Mouse (Mus musculus) forebrain, postnatal 0 days (tissue): ENCODE results near the gene Calm1. TPM values are rescaled to one million over a fixed set of nuclear protein-coding genes. Genes with fewer than 3 reads are reported as not detected.
A peak's percentile ranks its signal among the peaks of the same experiment; 100 is the strongest.

ENCODE experiments used
- ATAC-seq: fragments of 200-750 bp; cut with Nextera tagmentation; 2 replicates; pipeline ENCODE4 v1.8.0; 2017; ENCODE audit warnings: mild to moderate bottlenecking, moderate library complexity
- DNase-seq: peaks from one replicate; pipeline ENCODE4 v3.0.0-alpha.2; 2015
- H3K27ac ChIP-seq: fragments of 300-500 bp; sonication (generic); 2 replicates; pipeline ENCODE4 v1.5.1; 2014; ENCODE audit warnings: low read depth, mild to moderate bottlenecking, antibody characterized with exemption, low read length, moderate library complexity, mixed read lengths
- H3K27me3 ChIP-seq: fragments of 300-500 bp; sonication (generic); 2 replicates; pipeline ENCODE4 v1.6.1; 2014; ENCODE audit warnings: mild to moderate bottlenecking, low read length, mixed read lengths; ENCODE audit not compliant: insufficient read depth
- H3K36me3 ChIP-seq: fragments of 300-500 bp; sonication (generic); 2 replicates; pipeline ENCODE4 v1.6.1; 2014; ENCODE audit warnings: mild to moderate bottlenecking, moderate library complexity; ENCODE audit not compliant: insufficient read depth
- H3K4me1 ChIP-seq: fragments of 300-500 bp; sonication (generic); 2 replicates; pipeline ENCODE4 v1.6.1; 2014; ENCODE audit warnings: antibody characterized with exemption; ENCODE audit not compliant: insufficient read depth
- H3K4me2 ChIP-seq: fragments of 300-500 bp; sonication (generic); 2 replicates; pipeline ENCODE4 v1.6.1; 2014; ENCODE audit warnings: low read depth, mild to moderate bottlenecking, moderate library complexity
- H3K4me3 ChIP-seq: fragments of 300-500 bp; sonication (generic); 2 replicates; pipeline ENCODE4 v1.5.1; 2014; ENCODE audit warnings: low read depth, low read length, mixed read lengths
- H3K9ac ChIP-seq: fragments of 300-500 bp; sonication (generic); 2 replicates; pipeline ENCODE4 v1.6.1; 2014; ENCODE audit warnings: mild to moderate bottlenecking
- H3K9me3 ChIP-seq: fragments of 300-500 bp; sonication (generic); 2 replicates; pipeline ENCODE4 v1.6.1; 2016; ENCODE audit warnings: low read length
- CTCF ChIP-seq: sonication (generic); IDR thresholded peaks from 2 replicates; pipeline ENCODE4 v1.5.1; 2016; ENCODE audit warnings: antibody characterized with exemption, control low read depth, low read depth
- WGBS: fragments of 180-500 bp; shearing (Covaris S2); extraction: QIAGEN DNeasy Blood & Tissue Kit; methylation state at CpG from one replicate; pipeline ENCODE4 v1.1.7; 2014; 5-methylcytosine and 5-hydroxymethylcytosine counted together
- polyA plus RNA-seq: library from polyadenylated mRNA; unstranded; fragments of >200 nt; fragmentation: Nextera tagmentation; extraction: Ambion mirVana; gene quantifications from 2 replicates; pipeline ENCODE4 v1.2.1, GENCODE M21; 2015
- total RNA-seq: library from RNA; depleted of rRNA; stranded (reverse); fragments of >200 nt; gene quantifications from 2 replicates; pipeline ENCODE4 v1.2.3, GENCODE M21; 2014

Gene Calm1
- total and polyA plus RNA-seq, 2 experiments from 2014 or later: 1,041 to 4,009 TPM

- TF ChIP-seq CTCF: no peak
- Histone ChIP-seq H3K4me3 (no peak overlapping the region), H3K4me1 (peaks cover 47% of the 10 kb centered on the region), H3K9me3 (no peaks in the 10 kb centered on the region), H3K9ac (no peak overlapping the region), H3K4me2 (no peak overlapping the region), H3K36me3 (no peaks in the 10 kb centered on the region), H3K27ac (peak overlapping the region; percentile 90), H3K27me3 (no peaks in the 10 kb centered on the region)
- no peak for ATAC-seq
- 69% methylated on average over 8 of the region's 8 CpGs for WGBS
- no peak for DNase-seq
Observed at GRCm38 (mm10) chr12:100223531-100223930, 24.3 kb downstream of the Calm1 start.

GRCm38 (mm10) chr12:100225196-100225595 lies 26.0 kb downstream of the Calm1 start:
- H3K4me2 ChIP-seq: no peak overlapping the region
- H3K9me3 ChIP-seq: no peaks in the 10 kb centered on the region
- no peaks in the 10 kb centered on the region for H3K36me3 ChIP-seq
- peaks cover 47% of the 10 kb centered on the region for H3K4me1 ChIP-seq
- no peak for DNase-seq
- no peaks in the 10 kb centered on the region for H3K27me3 ChIP-seq
- no peak for ATAC-seq
- WGBS: 87% methylated on average over 4 of the region's 4 CpGs
- H3K27ac ChIP-seq: no peak overlapping the region
- H3K4me3 ChIP-seq: no peak overlapping the region
- TF ChIP-seq CTCF: no peak
- no peak overlapping the region for H3K9ac ChIP-seq

GRCm38 (mm10) chr12:100226073-100226472 lies 26.8 kb downstream of the Calm1 start:
- no peak for TF ChIP-seq CTCF
- peaks cover 47% of the 10 kb centered on the region for H3K4me1 ChIP-seq
- ATAC-seq: no peak

GRCm38 (mm10) chr12:100226621-100227020 lies 27.4 kb downstream of the Calm1 start:
- peaks cover 44% of the 10 kb centered on the region for H3K4me1 ChIP-seq
- no peak overlapping the region for H3K4me3 ChIP-seq

More at GRCm38 (mm10) chr12:100226073-100226472, 26.8 kb downstream of the Calm1 start:
- no peak overlapping the region for H3K4me2 ChIP-seq
- H3K27me3 ChIP-seq: no peaks in the 10 kb centered on the region
- 0 out of 2 replicates have a peak overlapping the region, but pooled peaks have one; percentile 57 for H3K27ac ChIP-seq
- H3K9ac ChIP-seq: no peak overlapping the region
- no peaks in the 10 kb centered on the region for H3K9me3 ChIP-seq
- no peak for DNase-seq
- no peaks in the 10 kb centered on the region for H3K36me3 ChIP-seq
- H3K4me3 ChIP-seq: no peak overlapping the region
- 57% methylated on average over 5 of the region's 5 CpGs for WGBS

GRCm38 (mm10) chr12:100228041-100228725 lies 28.9 kb downstream of the Calm1 start:
- 32% methylated on average over 11 of the region's 11 CpGs for WGBS
- no peaks in the 10 kb centered on the region for H3K36me3 ChIP-seq
- H3K9ac ChIP-seq: peak overlapping the region; percentile 29; the same call in 1 of the 2 replicates
- no peak overlapping the region for H3K4me3 ChIP-seq
- no peak overlapping the region for H3K4me2 ChIP-seq
- peak overlapping the region; percentile 73 for H3K27ac ChIP-seq
- H3K9me3 ChIP-seq: no peaks in the 10 kb centered on the region
- DNase-seq: no peak
- no peak for TF ChIP-seq CTCF
- peak; percentile 50 for ATAC-seq
- H3K4me1 ChIP-seq: peaks cover 32% of the 10 kb centered on the region; the same call in 1 of the 2 replicates
- H3K27me3 ChIP-seq: no peaks in the 10 kb centered on the region

More at GRCm38 (mm10) chr12:100226621-100227020, 27.4 kb downstream of the Calm1 start:
- no peaks in the 10 kb centered on the region for H3K36me3 ChIP-seq
- peak overlapping the region; percentile 57 for H3K27ac ChIP-seq
- DNase-seq (no peak), ATAC-seq (no peak)
- H3K9ac ChIP-seq: no peak overlapping the region
- H3K4me2 ChIP-seq: no peak overlapping the region
- no peak for TF ChIP-seq CTCF
- H3K27me3 ChIP-seq: no peaks in the 10 kb centered on the region
- 56% methylated on average over 8 of the region's 8 CpGs for WGBS
- H3K9me3 ChIP-seq: no peaks in the 10 kb centered on the region

- DNase-seq (no peak), ATAC-seq (no peak)
- Histone ChIP-seq H3K27ac (no peak overlapping the region), H3K27me3 (no peaks in the 10 kb centered on the region), H3K9me3 (no peaks in the 10 kb centered on the region), H3K4me3 (no peak overlapping the region), H3K4me2 (no peak overlapping the region), H3K9ac (no peak overlapping the region), H3K4me1 (no peaks in the 10 kb centered on the region), H3K36me3 (no peaks in the 10 kb centered on the region)
- TF ChIP-seq CTCF: no peak
- 81% methylated on average over 5 of the region's 5 CpGs for WGBS
Observed at GRCm38 (mm10) chr12:100234201-100234600, 35.0 kb downstream of the Calm1 start.

GRCm38 (mm10) chr12:100234919-100235318 lies 35.7 kb downstream of the Calm1 start:
- 80% methylated on average over 7 of the region's 7 CpGs for WGBS
- no peak overlapping the region for H3K4me3 ChIP-seq
- TF ChIP-seq CTCF: no peak
- H3K27ac ChIP-seq: no peak overlapping the region
- DNase-seq (no peak), ATAC-seq (peak; percentile 44; the same call in 1 of the 2 replicates)
- H3K27me3 ChIP-seq: no peaks in the 10 kb centered on the region
- no peaks in the 10 kb centered on the region for H3K36me3 ChIP-seq
- H3K9me3 ChIP-seq: no peaks in the 10 kb centered on the region
- H3K4me2 ChIP-seq: no peak overlapping the region
- no peak overlapping the region for H3K9ac ChIP-seq
- H3K4me1 ChIP-seq: no peaks in the 10 kb centered on the region
